In genomic region chr12:74792036-74792435, GRCm38 (mm10) we compare ENCODE assay signal across 13 mouse cellular contexts.
DNase-seq lines count a peak whose midpoint lies in the region; ATAC-seq and TF ChIP-seq lines count a peak whose summit lies in the region.
"Had no signal": no experiment of that assay in that cellular context is flagged by ENCODE, and none has a peak within 500 bp of the region (broad histone marks: within the 10 kb centered on the region; RNA-seq: fewer than 3 reads in every experiment).

No protein-coding gene starts in this region.

- peak; percentile 44 for DNase-seq in brain, embryonic 14.5 days (ENCODE audit: low read depth)
- peak; percentile 4 to 11 for DNase-seq in frontal cortex, postnatal 14 days (ENCODE audit: low spot score in 2 of 2)
- peak; percentile 3 to 44 for DNase-seq in layer of hippocampus, postnatal 14 days (ENCODE audit: low spot score in 2 of 2)
- DNase-seq in right cerebral cortex, postnatal 10 days (ENCODE audit: low spot score in 2 of 2): peak; percentile 40 to 64
- DNase-seq in testis, postnatal 14 days (ENCODE audit: low spot score): no peak
- DNase-seq in adrenal gland, postnatal 25 days: no peak
- DNase-seq: adrenal gland, postnatal 10 days; cerebellum, adult 9-11 months; gastrocnemius, postnatal 36 days; lung, adult 2 months had no signal

- TF ChIP-seq POLR2A in brain, embryonic 14.5 days (IDR thresholded peaks at IDR 0.05; ENCODE audit: borderline replicate concordance, extremely low read depth, insufficient read depth, insufficient read length, poor library complexity, severe bottlenecking): no peak

- no peak for ATAC-seq in megakaryocyte-erythroid progenitor cell, adult 5-6 weeks (replicated peaks; ENCODE audit: low FRiP score, low TSS enrichment, poor library complexity, severe bottlenecking)
- ATAC-seq: inflammation-experienced regulatory T-cells, adult 6 months; midbrain, embryonic 16.5 days had no signal

- TF ChIP-seq CTCF in brain, embryonic 14.5 days (IDR thresholded peaks at IDR 0.05; ENCODE audit: borderline replicate concordance, extremely low read depth, insufficient read depth, insufficient read length): no peak

Comparison
In these comparisons a context has a peak if more than half of its experiments do, and no peak if none do; other contexts are left out.
1. DNase-seq: peak in brain, embryonic 14.5 days (single experiment), frontal cortex, postnatal 14 days (2 of 2), layer of hippocampus, postnatal 14 days (2 of 2) and right cerebral cortex, postnatal 10 days (2 of 2); none in testis, postnatal 14 days (single experiment) and adrenal gland, postnatal 25 days (single experiment).